In genomic region chr10:117466391-117466790, GRCm38 (mm10) we compare ENCODE assay signal across 11 mouse cellular contexts.
"Had no signal": no experiment of that assay in that cellular context is flagged by ENCODE, and none has a peak within 500 bp of the region (broad histone marks: within the 10 kb centered on the region; RNA-seq: fewer than 3 reads in every experiment).

No protein-coding gene starts in this region.

- DNase-seq: liver, postnatal 0 days; lung, adult 2 months; lung, postnatal 14 days; lung, postnatal 36 days; right cerebral cortex, postnatal 14 days; thymus, adult 2 months; thymus, postnatal 25 days; thymus, postnatal 4 days had no signal

- ATAC-seq: liver, postnatal 0 days; lung, postnatal 0 days; midbrain, embryonic 13.5 days; midbrain, embryonic 15.5 days had no signal
